Mouse (Mus musculus) intestine, postnatal 0 days (tissue): ENCODE results near the gene Cldn7. TPM values are rescaled to one million over a fixed set of nuclear protein-coding genes. Genes with fewer than 3 reads are reported as not detected.

Source experiments
- ATAC-seq: fragments of 200-750 bp; cut with Nextera tagmentation; 2 replicates; pipeline ENCODE4 v1.8.0; 2017; ENCODE audit warnings: mild to moderate bottlenecking, moderate TSS enrichment, moderate library complexity
- H3K27ac ChIP-seq: fragments of 300-500 bp; sonication (generic); 2 replicates; pipeline ENCODE4 v1.5.1; 2014; ENCODE audit warnings: mild to moderate bottlenecking, low read depth, low read length, moderate library complexity
- H3K27me3 ChIP-seq: fragments of 300-500 bp; sonication (generic); replicated peaks from 2 replicates; pipeline ENCODE4 v1.6.1; 2014; ENCODE audit warnings: low read length, mixed read lengths; ENCODE audit not compliant: control insufficient read depth, insufficient read depth
- H3K36me3 ChIP-seq: fragments of 300-500 bp; sonication (generic); 2 replicates; pipeline ENCODE4 v1.6.1; 2014; ENCODE audit warnings: mild to moderate bottlenecking, moderate library complexity; ENCODE audit not compliant: control insufficient read depth, insufficient read depth
- H3K4me1 ChIP-seq: fragments of 300-500 bp; sonication (generic); replicated peaks from 2 replicates; pipeline ENCODE4 v1.6.1; 2014; ENCODE audit warnings: antibody characterized with exemption, low read length, mixed read lengths; ENCODE audit not compliant: control insufficient read depth, insufficient read depth
- H3K4me2 ChIP-seq: fragments of 300-500 bp; sonication (generic); replicated peaks from 2 replicates; pipeline ENCODE4 v1.6.1; 2014; ENCODE audit warnings: low read depth, mild to moderate bottlenecking, moderate library complexity
- H3K4me3 ChIP-seq: fragments of 300-500 bp; sonication (generic); 2 replicates; pipeline ENCODE4 v1.5.1; 2014; ENCODE audit warnings: low read depth, low read length
- H3K9ac ChIP-seq: fragments of 300-500 bp; sonication (generic); 2 replicates; pipeline ENCODE4 v1.6.1; 2014; ENCODE audit warnings: mild to moderate bottlenecking, low read depth, low read length
- H3K9me3 ChIP-seq: fragments of 300-500 bp; sonication (generic); 2 replicates; pipeline ENCODE4 v1.6.1; 2016; ENCODE audit warnings: mixed run types; ENCODE audit not compliant: control insufficient read depth
- CTCF ChIP-seq: sonication (generic); IDR thresholded peaks from 2 replicates; pipeline ENCODE4 v1.5.1; 2016; ENCODE audit warnings: low read depth, mild to moderate bottlenecking, control low read depth, antibody characterized with exemption, moderate library complexity
- WGBS: fragments of 180-500 bp; shearing (Covaris S2); extraction: QIAGEN DNeasy Blood & Tissue Kit; methylation state at CpG from one replicate; pipeline ENCODE4 v1.1.7; 2014; 5-methylcytosine and 5-hydroxymethylcytosine counted together
- polyA plus RNA-seq: library from polyadenylated mRNA; unstranded; fragments of >200 nt; fragmentation: Nextera tagmentation; extraction: Ambion mirVana; gene quantifications from 2 replicates; pipeline ENCODE4 v1.2.1, GENCODE M21; 2015

Cldn7 gene
- polyA plus RNA-seq, 1 experiment from 2014 or later, result 1,341 TPM

GRCm38 (mm10) chr11:69989949-69990348 is 25.4 kb downstream of the Cldn7 start:
- 90% methylated on average over 8 of the region's 8 CpGs for WGBS
- Histone ChIP-seq H3K27me3 (no peaks in the 10 kb centered on the region), H3K9ac (no peak overlapping the region), H3K4me2 (no peak overlapping the region), H3K4me1 (no peaks in the 10 kb centered on the region), H3K4me3 (no peak overlapping the region), H3K36me3 (peaks cover 63% of the 10 kb centered on the region), H3K9me3 (no peaks in the 10 kb centered on the region), H3K27ac (peak overlapping the region; percentile 89)
- no peak for TF ChIP-seq CTCF
- ATAC-seq, result no peak

- no peaks in the 10 kb centered on the region for H3K4me1 ChIP-seq
- H3K27ac ChIP-seq, result peak within 1 kb of the TSS; percentile 89
- peak within 1 kb of the TSS; percentile 67 for H3K4me3 ChIP-seq
- H3K4me2 ChIP-seq, result peak within 1 kb of the TSS; percentile 66
- H3K27me3 ChIP-seq, result no peaks in the 10 kb centered on the region
- under 1% methylated on average over 40 of the region's 40 CpGs for WGBS
- peaks cover 55% of the 10 kb centered on the region for H3K36me3 ChIP-seq
- peak; percentile 25; the same call in 1 of the 2 replicates for TF ChIP-seq CTCF
- peak; percentile 80 for ATAC-seq
- H3K9me3 ChIP-seq, result no peaks in the 10 kb centered on the region
- peak within 1 kb of the TSS; percentile 89 for H3K9ac ChIP-seq
Measured at GRCm38 (mm10) chr11:69990850-69991691, 26.5 kb downstream of the Cldn7 start, which contains the start of gene Gabarap. TSS of gene Gabarap (plus strand) at chr11:69991143.

- H3K27me3 ChIP-seq, result no peaks in the 10 kb centered on the region
- peak overlapping the region; percentile 89 for H3K27ac ChIP-seq
- peak overlapping the region; percentile 89 for H3K9ac ChIP-seq
- no peaks in the 10 kb centered on the region for H3K4me1 ChIP-seq
- TF ChIP-seq CTCF, result no peak
- no peaks in the 10 kb centered on the region for H3K9me3 ChIP-seq
- H3K4me2 ChIP-seq, result peak overlapping the region; percentile 66
- peaks cover 49% of the 10 kb centered on the region for H3K36me3 ChIP-seq
- H3K4me3 ChIP-seq, result peak overlapping the region; percentile 67
- peak; percentile 5; the same call in 1 of the 2 replicates for ATAC-seq
- 0% methylated on average over 15 of the region's 15 CpGs for WGBS
Measured at GRCm38 (mm10) chr11:69991711-69992110, 27.1 kb downstream of the Cldn7 start.

GRCm38 (mm10) chr11:69992396-69992795 is 27.8 kb downstream of the Cldn7 start:
- TF ChIP-seq CTCF, result no peak
- WGBS, result 63% methylated on average over 10 of the region's 10 CpGs
- H3K27ac ChIP-seq, result peak overlapping the region; percentile 89

GRCm38 (mm10) chr11:69992932-69993331 is 28.4 kb downstream of the Cldn7 start:
- 76% methylated on average over 3 of the region's 3 CpGs for WGBS
- H3K4me1 ChIP-seq, result no peaks in the 10 kb centered on the region
- peak overlapping the region; percentile 89; the same call in 1 of the 2 replicates for H3K27ac ChIP-seq
- peak overlapping the region; percentile 67 for H3K4me3 ChIP-seq
- H3K9me3 ChIP-seq, result no peaks in the 10 kb centered on the region
- no peak for TF ChIP-seq CTCF
- no peak for ATAC-seq
- H3K27me3 ChIP-seq, result no peaks in the 10 kb centered on the region
- H3K4me2 ChIP-seq, result peak overlapping the region; percentile 66
- no peak overlapping the region for H3K9ac ChIP-seq
- peaks cover 38% of the 10 kb centered on the region for H3K36me3 ChIP-seq

More at GRCm38 (mm10) chr11:69992396-69992795, 27.8 kb downstream of the Cldn7 start:
- Histone ChIP-seq H3K27me3 (no peaks in the 10 kb centered on the region), H3K9me3 (no peaks in the 10 kb centered on the region), H3K4me3 (peak overlapping the region; percentile 67), H3K36me3 (peaks cover 42% of the 10 kb centered on the region), H3K4me1 (no peaks in the 10 kb centered on the region), H3K4me2 (peak overlapping the region; percentile 66), H3K9ac (peak overlapping the region; percentile 89; the same call in 1 of the 2 replicates)
- ATAC-seq, result no peak

GRCm38 (mm10) chr11:69994401-69995090 is 30.0 kb downstream of the Cldn7 start:
- H3K4me1 ChIP-seq, result no peaks in the 10 kb centered on the region
- no peak for ATAC-seq
- peaks cover 37% of the 10 kb centered on the region for H3K36me3 ChIP-seq
- H3K4me3 ChIP-seq, result no peak overlapping the region
- no peak overlapping the region for H3K9ac ChIP-seq
- peak overlapping the region; percentile 80; the same call in 1 of the 2 replicates for H3K4me2 ChIP-seq
- H3K9me3 ChIP-seq, result no peaks in the 10 kb centered on the region
- WGBS, result 86% methylated on average over 11 of the region's 11 CpGs
- TF ChIP-seq CTCF, result peak; percentile 46
- no peak overlapping the region for H3K27ac ChIP-seq
- H3K27me3 ChIP-seq, result no peaks in the 10 kb centered on the region
